Mouse (Mus musculus) myocyte (in vitro differentiated cells): ENCODE measurements around the gene Scube3. TPM values are rescaled to one million over a fixed set of nuclear protein-coding genes. Genes with fewer than 3 reads are reported as not detected.

Experiments
- H3K27me3 ChIP-seq: one replicate; pipeline ENCODE4 v1.6.1; 2011; ENCODE audit not compliant: control insufficient read depth, insufficient read depth, insufficient read length
- H3K36me3 ChIP-seq: one replicate; pipeline ENCODE4 v1.6.1; 2011; ENCODE audit not compliant: control insufficient read depth, insufficient read depth
- H3K4me2 ChIP-seq: one replicate; pipeline ENCODE4 v1.6.1; 2011; ENCODE audit warnings: low read depth, control low read depth
- H3K4me3 ChIP-seq: one replicate; pipeline ENCODE4 v1.5.1; 2011; ENCODE audit warnings: mild to moderate bottlenecking, control low read depth, moderate library complexity
- H3K79me2 ChIP-seq: one replicate; pipeline ENCODE4 v1.6.1; 2011; ENCODE audit not compliant: control insufficient read depth, insufficient read depth
- H3ac ChIP-seq: one replicate; pipeline ENCODE4 v1.6.1; 2011; ENCODE audit not compliant: control insufficient read depth, insufficient read length
- CEBPB ChIP-seq: IDR thresholded peaks from 2 replicates; pipeline ENCODE4 v1.6.1; 2011; ENCODE audit warnings: mild to moderate bottlenecking, moderate library complexity; ENCODE audit not compliant: poor library complexity, insufficient read depth, severe bottlenecking
- E2F4 ChIP-seq: IDR thresholded peaks from one replicate; pipeline ENCODE4 v1.6.1; 2011; ENCODE audit warnings: mild to moderate bottlenecking, control low read depth, moderate library complexity; ENCODE audit not compliant: insufficient read depth
- MAX ChIP-seq: IDR thresholded peaks from one replicate; pipeline ENCODE4 v1.6.1; 2011; ENCODE audit warnings: low read depth, mild to moderate bottlenecking, control low read depth
- MYOD1 ChIP-seq, 3 experiments: IDR thresholded peaks; one replicate each; pipeline ENCODE4 v1.6.1; 2011; ENCODE audit warnings: control low read depth in 2 of 3, low read depth in 2 of 3, mild to moderate bottlenecking in 2 of 3, moderate library complexity in 1 of 3; ENCODE audit not compliant: insufficient read length in 2 of 3, control insufficient read depth in 1 of 3
- MYOG ChIP-seq, 3 experiments: IDR thresholded peaks; one replicate each; pipeline ENCODE4 v1.6.1; 2011; ENCODE audit warnings: control low read depth in 2 of 3, low read depth in 2 of 3, mild to moderate bottlenecking in 2 of 3; ENCODE audit not compliant: insufficient read length in 2 of 3, control insufficient read depth in 1 of 3, insufficient read depth in 1 of 3
- POLR2A ChIP-seq: IDR thresholded peaks from one replicate; pipeline ENCODE4 v1.6.1; 2011; ENCODE audit warnings: low read depth, mild to moderate bottlenecking, control low read depth, moderate library complexity; ENCODE audit not compliant: insufficient read length
- POLR2AphosphoS2 ChIP-seq: IDR thresholded peaks from one replicate; pipeline ENCODE4 v1.6.1; 2011; ENCODE audit warnings: low read depth, control low read depth; ENCODE audit not compliant: insufficient read length
- REST ChIP-seq: IDR thresholded peaks from one replicate; pipeline ENCODE4 v1.6.1; 2011; ENCODE audit warnings: mild to moderate bottlenecking, control low read depth, moderate library complexity; ENCODE audit not compliant: insufficient read depth, insufficient read length
- SRF ChIP-seq: IDR thresholded peaks from one replicate; pipeline ENCODE4 v1.6.1; 2011; ENCODE audit warnings: low read depth; ENCODE audit not compliant: control insufficient read depth, insufficient read length
- TCF12 ChIP-seq: IDR thresholded peaks from one replicate; pipeline ENCODE4 v1.6.1; 2011; ENCODE audit warnings: mild to moderate bottlenecking, control low read depth; ENCODE audit not compliant: poor library complexity, insufficient read depth, severe bottlenecking
- TCF3 ChIP-seq: IDR thresholded peaks from one replicate; pipeline ENCODE4 v1.6.1; 2011; ENCODE audit warnings: low read depth, control low read depth; ENCODE audit not compliant: insufficient read length
- USF1 ChIP-seq: IDR thresholded peaks from one replicate; pipeline ENCODE4 v1.6.1; 2011; ENCODE audit warnings: low read depth, mild to moderate bottlenecking, control low read depth, moderate library complexity
- polyA plus RNA-seq: library from polyadenylated mRNA; unstranded; fragments of >200 nt; fragmentation: generic; extraction: Trizol; gene quantifications from one replicate; pipeline ENCODE4 v1.2.1, GENCODE M21; 2012; ENCODE audit warnings: missing spikeins

Gene Scube3
- polyA plus RNA-seq, 1 experiment = 0.02 TPM

GRCm38 (mm10) chr17:28150456-28150855, 8.5 kb downstream of the Scube3 start:
- no peak overlapping the region for H3K4me3 ChIP-seq
- peaks cover 73% of the 10 kb centered on the region for H3K27me3 ChIP-seq
- no peak overlapping the region for H3ac ChIP-seq
- no peaks in the 10 kb centered on the region for H3K36me3 ChIP-seq
- TF ChIP-seq MAX (no peak), POLR2A (no peak), MYOD1 (IDR thresholded peaks at IDR 0.05; ENCODE audit: control insufficient read depth in 1 of 3, insufficient read length in 2 of 3, low read depth in 2 of 3) (no peak), SRF (no peak), USF1 (no peak), MYOG (IDR thresholded peaks at IDR 0.05; ENCODE audit: control insufficient read depth in 1 of 3, insufficient read depth in 1 of 3, insufficient read length in 2 of 3, low read depth in 2 of 3) (no peak), TCF3 (no peak), CEBPB (no peak), REST (no peak), TCF12 (no peak), E2F4 (no peak), POLR2AphosphoS2 (no peak)
- H3K4me2 ChIP-seq = no peak overlapping the region
- H3K79me2 ChIP-seq = no peaks in the 10 kb centered on the region

GRCm38 (mm10) chr17:28153095-28153494, 11.2 kb downstream of the Scube3 start:
- H3K36me3 ChIP-seq = no peaks in the 10 kb centered on the region
- peaks cover 71% of the 10 kb centered on the region for H3K27me3 ChIP-seq

GRCm38 (mm10) chr17:28154970-28155369, 13.0 kb downstream of the Scube3 start:
- TF ChIP-seq REST (no peak), E2F4 (no peak), TCF12 (no peak), SRF (no peak), POLR2AphosphoS2 (no peak), MYOG (IDR thresholded peaks at IDR 0.05; ENCODE audit: control insufficient read depth in 1 of 3, insufficient read depth in 1 of 3, insufficient read length in 2 of 3, low read depth in 2 of 3) (no peak), MYOD1 (IDR thresholded peaks at IDR 0.05; ENCODE audit: control insufficient read depth in 1 of 3, insufficient read length in 2 of 3, low read depth in 2 of 3) (no peak), MAX (no peak), CEBPB (no peak), USF1 (no peak)
- Histone ChIP-seq H3K79me2 (no peaks in the 10 kb centered on the region), H3K36me3 (no peaks in the 10 kb centered on the region), H3K4me3 (no peak overlapping the region), H3K27me3 (peaks cover 68% of the 10 kb centered on the region), H3K4me2 (no peak overlapping the region), H3ac (no peak overlapping the region)

More at GRCm38 (mm10) chr17:28153095-28153494, 11.2 kb downstream of the Scube3 start:
- Histone ChIP-seq H3K79me2 (no peaks in the 10 kb centered on the region), H3K4me2 (no peak overlapping the region), H3ac (no peak overlapping the region), H3K4me3 (no peak overlapping the region)
- TF ChIP-seq MYOD1 (IDR thresholded peaks at IDR 0.05; ENCODE audit: control insufficient read depth in 1 of 3, insufficient read length in 2 of 3, low read depth in 2 of 3) (no peak), POLR2A (no peak), REST (no peak), POLR2AphosphoS2 (no peak), USF1 (no peak), TCF3 (no peak), TCF12 (no peak)

- TF ChIP-seq POLR2A = no peak
- H3ac ChIP-seq = no peak overlapping the region
- no peaks in the 10 kb centered on the region for H3K36me3 ChIP-seq
- no peak overlapping the region for H3K4me2 ChIP-seq
- no peak overlapping the region for H3K4me3 ChIP-seq
- H3K27me3 ChIP-seq = peaks cover 91% of the 10 kb centered on the region
- no peaks in the 10 kb centered on the region for H3K79me2 ChIP-seq
These were observed 18.4 kb downstream of the Scube3 start for GRCm38 (mm10) chr17:28160361-28160760.

- peaks cover 91% of the 10 kb centered on the region for H3K27me3 ChIP-seq
- H3ac ChIP-seq = no peak overlapping the region
- H3K4me2 ChIP-seq = no peak overlapping the region
- H3K4me3 ChIP-seq = no peak overlapping the region
- H3K36me3 ChIP-seq = no peaks in the 10 kb centered on the region
- TF ChIP-seq TCF3 (no peak), CEBPB (no peak), POLR2A (no peak), SRF (no peak), USF1 (no peak), REST (no peak), MYOG (IDR thresholded peaks at IDR 0.05; ENCODE audit: control insufficient read depth in 1 of 3, insufficient read depth in 1 of 3, insufficient read length in 2 of 3, low read depth in 2 of 3) (no peak), POLR2AphosphoS2 (no peak), E2F4 (no peak), MYOD1 (IDR thresholded peaks at IDR 0.05; ENCODE audit: control insufficient read depth in 1 of 3, insufficient read length in 2 of 3, low read depth in 2 of 3) (no peak), TCF12 (no peak), MAX (no peak)
- H3K79me2 ChIP-seq = no peaks in the 10 kb centered on the region
These were observed 19.5 kb downstream of the Scube3 start for GRCm38 (mm10) chr17:28161310-28161881.
